Mouse (Mus musculus) mature B cell (primary cell): ENCODE data around the gene Map3k20.

Source experiments
- in situ Hi-C: fragments of 300-500 bp; cut with MboI; formaldehyde crosslinking; loops from 2 replicates; pipeline ENCODE4 v1.14.3; 2019

Gene Map3k20

DNA sequence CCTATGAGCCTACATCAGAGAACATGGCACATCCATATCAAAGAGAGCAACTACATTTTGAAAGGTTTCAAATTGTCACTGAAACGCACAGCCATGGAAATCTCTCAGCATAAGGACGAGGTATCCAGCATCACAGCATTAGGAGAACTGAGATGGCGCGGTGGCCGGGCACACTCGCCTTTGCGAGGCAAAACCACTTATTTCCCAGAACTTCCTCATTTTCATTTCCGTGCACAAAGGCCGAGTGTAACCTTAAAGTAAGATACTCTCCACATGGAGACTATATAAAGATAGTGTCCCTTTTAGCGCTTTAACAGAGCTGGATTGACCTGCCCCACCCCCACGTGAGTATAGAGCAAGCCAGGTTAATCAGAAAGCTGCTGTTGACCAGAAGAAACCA is 94.0 kb downstream of the Map3k20 start:
- in situ Hi-C loops = no loop called here

DNA sequence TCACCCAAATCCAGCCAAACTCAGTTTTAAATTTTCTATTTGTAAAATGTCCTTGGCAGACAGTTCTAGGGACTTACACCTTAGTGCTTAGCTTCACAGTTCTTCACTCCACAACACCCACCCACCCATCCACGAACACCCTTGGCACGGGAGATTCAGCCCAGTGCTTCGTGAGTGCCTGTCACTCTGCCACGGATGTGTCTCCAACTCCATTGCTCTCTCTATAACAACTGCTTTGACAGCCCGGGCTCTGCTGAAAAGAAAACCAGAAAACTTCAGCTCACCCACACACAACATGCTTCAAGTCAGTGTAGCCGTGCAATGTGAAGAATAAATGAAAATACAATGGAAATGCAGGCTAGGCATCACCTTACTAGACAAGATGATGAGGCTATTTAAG is 97.2 kb downstream of the Map3k20 start:
- in situ Hi-C loops = no loop called here

- in situ Hi-C loops = no loop called here
These were observed 97.9 kb downstream of the Map3k20 start for GRCm38 (mm10) chr2:72383321-72383720.

DNA sequence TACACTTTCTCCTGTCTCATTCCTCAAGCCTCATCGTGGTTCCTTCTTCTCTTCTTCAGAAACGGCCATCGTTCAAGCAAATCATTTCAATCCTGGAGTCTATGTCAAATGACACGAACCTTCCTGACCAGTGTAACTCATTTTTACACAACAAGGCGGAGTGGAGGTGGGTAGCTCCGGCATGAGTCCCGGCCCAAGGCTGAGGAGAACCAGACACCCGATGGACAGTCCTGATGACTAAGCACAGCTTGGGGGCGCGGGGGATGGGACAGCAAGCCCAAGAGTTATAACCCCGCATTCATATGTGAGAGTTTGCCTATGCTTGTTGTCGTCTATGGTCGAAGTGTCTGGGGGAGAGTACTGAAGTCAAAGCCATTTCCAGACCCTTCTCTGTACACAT is 104.0 kb downstream of the Map3k20 start:
- in situ Hi-C loops = no loop called here

GRCm38 (mm10) chr2:72389942-72390341 is 104.5 kb downstream of the Map3k20 start:
- in situ Hi-C loops = no loop called here

GRCm38 (mm10) chr2:72390474-72390873 is 105.0 kb downstream of the Map3k20 start:
- in situ Hi-C loops = no loop called here

- in situ Hi-C loops = no loop called here
These were observed 105.6 kb downstream of the Map3k20 start for GRCm38 (mm10) chr2:72391024-72391423.

GRCm38 (mm10) chr2:72391721-72392120 is 106.3 kb downstream of the Map3k20 start:
- in situ Hi-C loops = no loop called here

DNA sequence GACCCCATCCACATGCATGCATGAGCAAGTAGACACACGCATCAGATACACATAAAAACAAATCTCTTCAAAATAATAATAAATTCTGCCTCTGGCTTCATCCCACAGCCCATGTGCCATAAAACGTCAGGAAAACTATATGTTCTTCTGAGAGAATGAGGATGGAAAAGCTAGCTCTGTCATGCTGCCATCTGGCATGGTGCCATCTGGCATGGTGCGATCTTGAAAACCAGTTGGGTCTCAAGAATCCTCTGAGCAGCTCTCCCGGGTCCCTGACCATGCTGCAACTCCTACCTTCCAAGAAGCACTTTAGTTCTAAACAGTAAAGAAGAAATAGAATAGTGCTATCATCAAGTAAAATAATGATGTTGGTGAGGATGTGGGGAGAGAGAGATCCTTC is 106.9 kb downstream of the Map3k20 start:
- in situ Hi-C loops = no loop called here

- in situ Hi-C loops = no loop called here
These were observed 111.5 kb downstream of the Map3k20 start for GRCm38 (mm10) chr2:72396934-72397333.

DNA sequence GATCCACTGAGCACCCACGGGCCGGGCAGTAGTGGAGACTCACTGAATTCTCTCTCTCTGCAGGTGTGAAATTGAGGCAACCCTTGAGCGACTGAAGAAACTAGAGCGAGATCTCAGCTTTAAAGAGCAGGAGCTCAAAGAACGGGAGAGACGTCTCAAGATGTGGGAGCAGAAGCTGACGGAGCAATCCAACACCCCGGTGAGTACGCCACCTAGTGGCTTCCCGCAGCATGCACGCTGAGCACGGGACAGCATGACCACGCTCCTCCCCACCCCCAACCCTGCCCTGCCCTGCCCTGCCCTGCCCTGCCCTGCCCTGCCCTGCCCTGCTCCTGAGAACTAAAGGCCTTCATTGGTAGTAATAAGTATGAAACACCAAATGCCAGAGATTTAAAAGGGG is 112.8 kb downstream of the Map3k20 start:
- in situ Hi-C loops = no loop called here

DNA sequence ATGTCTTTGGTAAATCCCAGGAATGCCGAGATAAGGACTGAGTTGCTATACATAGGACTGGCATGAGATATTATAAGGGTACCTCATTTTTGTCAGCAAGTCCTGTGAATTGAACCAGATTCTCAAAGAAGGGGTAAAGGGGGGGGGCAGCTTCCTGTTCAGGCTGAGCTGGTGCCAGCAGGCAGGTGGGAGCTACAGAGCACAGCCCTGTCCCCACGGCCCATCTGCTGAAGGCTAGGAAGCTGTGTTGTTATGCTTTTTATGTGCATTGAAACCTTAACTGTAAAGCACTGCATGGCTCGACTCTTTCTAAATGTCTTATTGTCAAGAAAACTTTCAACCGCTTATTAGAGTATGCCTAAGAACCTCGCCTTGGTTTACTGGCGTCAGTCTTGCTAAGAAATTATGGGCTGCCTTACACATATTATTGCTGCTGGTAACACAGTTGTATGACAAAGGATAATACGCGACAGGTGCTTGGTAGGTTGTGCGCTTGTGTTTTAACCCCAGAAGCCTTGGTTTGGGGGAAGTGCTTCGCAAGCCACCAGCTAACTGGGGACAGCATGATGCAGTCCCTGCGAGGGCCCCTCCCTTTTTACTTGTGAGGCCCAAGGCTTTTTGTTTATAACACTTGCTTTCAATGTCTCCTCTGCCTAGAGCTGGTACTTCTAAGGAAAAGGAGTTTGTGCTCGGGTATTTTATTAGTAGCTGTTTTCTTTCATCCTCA is 114.2 kb downstream of the Map3k20 start:
- in situ Hi-C loops = no loop called here

- in situ Hi-C loops = no loop called here
These were observed 115.9 kb downstream of the Map3k20 start for GRCm38 (mm10) chr2:72401290-72401689.

DNA sequence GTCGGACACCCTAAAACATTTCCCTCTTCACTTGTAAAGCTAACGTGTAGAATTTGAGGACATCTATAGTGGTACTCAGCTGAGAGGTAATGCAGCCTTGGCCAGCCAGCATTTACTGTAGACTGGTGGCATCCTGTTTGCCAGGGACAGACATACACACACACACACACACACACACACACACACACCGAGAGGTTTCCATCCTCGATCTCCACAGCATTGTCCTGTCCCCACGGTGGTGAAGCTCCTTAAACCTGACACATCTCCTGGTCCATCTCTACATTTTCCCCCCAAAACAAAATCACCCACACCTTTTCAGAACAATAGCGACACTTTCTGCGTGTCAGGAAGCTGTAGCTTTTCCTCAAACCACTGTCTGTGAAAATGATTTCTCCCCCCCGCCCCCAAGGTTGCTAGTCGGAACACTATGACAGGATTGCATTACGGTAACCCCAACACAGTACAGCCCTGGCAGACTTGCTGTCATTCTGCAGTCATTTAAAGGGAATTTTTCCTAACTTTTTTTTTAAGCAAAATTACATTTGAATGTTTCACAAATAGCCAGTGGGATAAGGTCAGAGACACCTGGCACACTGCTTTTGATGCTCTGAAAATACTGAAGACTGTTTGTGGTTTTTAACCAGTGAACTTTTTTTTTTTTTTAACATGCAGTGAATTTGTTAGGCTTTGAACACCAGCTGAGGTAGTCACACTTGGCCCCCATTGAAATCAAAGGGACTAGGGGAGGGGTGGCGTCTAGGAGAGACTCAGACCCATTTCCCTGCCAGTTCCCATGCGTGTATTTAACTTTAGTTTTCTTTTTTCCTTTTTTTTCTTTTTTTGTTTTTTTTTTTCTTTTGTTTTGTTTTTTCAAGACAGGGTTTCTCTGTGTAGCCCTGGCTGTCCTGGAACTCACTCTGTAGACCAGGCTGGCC is 120.5 kb downstream of the Map3k20 start:
- in situ Hi-C loops = no loop called here

GRCm38 (mm10) chr2:72406701-72407100 is 121.3 kb downstream of the Map3k20 start:
- in situ Hi-C loops = no loop called here

DNA sequence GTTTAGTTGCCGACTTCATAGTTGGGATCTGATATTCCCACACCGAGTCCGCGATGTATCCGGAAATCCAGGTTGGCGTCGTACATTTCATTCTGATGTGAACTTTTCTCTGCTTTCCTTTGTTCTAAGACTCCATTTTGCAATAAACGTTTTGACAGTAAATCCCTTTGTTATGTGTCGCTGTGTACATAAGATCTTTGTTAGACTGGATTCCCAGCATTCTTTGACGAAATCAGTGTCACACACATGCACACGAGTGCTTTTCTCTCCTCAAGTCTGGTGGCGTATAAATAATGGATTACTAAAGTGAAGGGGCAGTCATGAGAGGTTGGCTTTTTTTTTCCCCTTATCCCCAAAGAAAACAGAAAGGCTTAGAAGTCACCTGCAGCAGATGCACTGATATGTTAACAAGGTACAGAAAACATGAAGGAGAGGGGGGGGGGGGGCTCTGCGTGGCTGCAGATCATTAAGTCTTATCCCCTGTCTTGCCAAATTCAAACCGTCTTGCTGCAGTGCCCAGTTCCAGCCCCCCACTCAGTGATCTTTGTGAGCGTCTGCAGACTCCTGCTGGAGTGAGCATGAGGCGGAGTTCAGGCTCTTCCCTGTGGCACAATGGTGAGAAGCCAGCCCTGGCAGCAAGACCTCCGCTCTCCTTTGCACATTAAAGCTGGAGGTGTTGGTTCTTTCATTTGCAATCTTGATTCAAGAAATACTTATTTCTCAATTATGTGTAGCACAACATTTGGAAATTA is 122.1 kb downstream of the Map3k20 start:
- in situ Hi-C loops = no loop called here

- in situ Hi-C loops = no loop called here
These were observed 124.5 kb downstream of the Map3k20 start for GRCm38 (mm10) chr2:72409968-72410367.

- in situ Hi-C loops = no loop called here
These were observed 126.8 kb downstream of the Map3k20 start for GRCm38 (mm10) chr2:72412266-72412665.

- in situ Hi-C loops = no loop called here
These were observed 130.0 kb downstream of the Map3k20 start for GRCm38 (mm10) chr2:72415416-72415815.

DNA sequence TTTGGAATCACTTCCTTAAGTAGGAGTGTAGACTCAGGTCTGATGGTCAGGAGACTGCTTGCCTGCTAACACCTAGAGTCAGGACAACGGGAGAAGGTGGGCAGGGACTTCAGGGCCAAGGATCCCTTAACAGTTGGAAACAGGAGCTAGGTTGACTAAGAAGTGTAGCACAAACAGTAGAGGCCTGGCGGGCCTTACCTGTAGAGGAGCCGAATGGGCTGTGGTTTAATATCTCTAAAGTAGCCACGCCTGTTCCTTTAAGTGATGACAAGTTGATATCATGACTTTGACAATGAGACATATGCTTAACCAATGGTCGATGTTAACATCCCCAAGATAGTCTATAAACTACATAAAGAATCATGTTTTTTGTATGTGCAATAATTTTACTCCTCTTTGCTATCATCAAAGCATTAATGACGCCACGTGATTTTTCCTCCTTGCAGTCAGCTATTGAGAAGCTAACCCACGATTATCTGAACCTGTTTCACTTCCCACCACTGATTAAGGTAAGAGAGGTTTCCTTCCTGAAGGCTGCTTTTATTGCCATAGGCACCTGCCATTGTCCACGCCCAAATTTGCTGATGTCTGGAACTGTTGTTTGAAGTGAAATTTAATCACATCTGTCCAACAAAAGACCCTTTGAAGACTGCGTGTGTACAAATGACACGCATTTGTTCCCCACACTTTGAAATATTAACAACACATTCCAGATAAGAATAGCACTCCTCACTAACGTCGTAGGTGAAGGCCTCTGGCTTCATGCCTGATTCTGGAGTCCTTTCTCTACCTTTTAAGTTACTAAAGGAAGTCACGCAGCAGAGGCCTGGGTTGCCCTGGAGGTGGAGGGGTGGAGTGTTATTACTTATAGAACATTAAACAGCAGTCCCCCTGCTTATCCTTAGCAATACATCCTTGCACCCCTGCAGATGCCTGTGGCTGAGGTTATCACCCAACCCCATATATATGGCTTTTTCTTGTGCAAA is 131.0 kb downstream of the Map3k20 start:
- in situ Hi-C loops = no loop called here

DNA sequence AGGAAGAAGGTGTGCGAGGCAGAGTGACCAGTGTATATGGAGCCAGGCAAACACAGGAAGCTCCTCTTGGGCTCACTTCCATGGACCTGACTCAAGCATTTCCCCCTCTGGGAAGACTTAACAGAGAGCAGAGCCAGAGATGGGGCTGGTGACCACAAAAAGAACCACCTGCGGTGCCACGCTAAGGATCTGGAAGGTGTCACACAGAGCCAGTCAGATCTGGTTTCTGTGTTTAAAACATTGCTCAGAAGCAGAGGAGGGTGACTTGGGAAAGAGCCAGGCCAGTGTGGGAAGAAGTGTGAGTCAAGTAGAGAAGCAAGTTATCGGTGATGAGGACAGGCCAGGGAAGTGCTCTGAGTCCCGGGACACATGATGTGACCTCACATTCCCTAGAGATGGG is 135.1 kb downstream of the Map3k20 start:
- in situ Hi-C loops = no loop called here
